Mouse (Mus musculus) lung, embryonic 14.5 days (tissue): ENCODE results near the gene Egln1. TPM values are rescaled to one million over a fixed set of nuclear protein-coding genes. Genes with fewer than 3 reads are reported as not detected.
A peak's percentile ranks its signal among the peaks of the same experiment; 100 is the strongest.

Experiments used
- ATAC-seq: fragments of 200-750 bp; cut with Nextera tagmentation; 2 replicates; pipeline ENCODE4 v1.8.0; 2017; ENCODE audit warnings: mild to moderate bottlenecking, moderate TSS enrichment, moderate library complexity; ENCODE audit not compliant: insufficient read depth
- DNase-seq: peaks from one replicate; pipeline ENCODE4 v3.0.0-alpha.2; 2015
- H3K27ac ChIP-seq: fragments of 300-500 bp; sonication (generic); 2 replicates; pipeline ENCODE4 v1.5.1; 2014; ENCODE audit warnings: low read depth, mild to moderate bottlenecking, moderate library complexity
- H3K27me3 ChIP-seq: fragments of 300-500 bp; sonication (generic); 2 replicates; pipeline ENCODE4 v1.6.1; 2014; ENCODE audit warnings: low read length, control low read depth; ENCODE audit not compliant: insufficient read depth
- H3K36me3 ChIP-seq: fragments of 300-500 bp; sonication (generic); 2 replicates; pipeline ENCODE4 v1.6.1; 2014; ENCODE audit warnings: control low read depth; ENCODE audit not compliant: insufficient read depth
- H3K4me1 ChIP-seq: fragments of 300-500 bp; sonication (generic); 2 replicates; pipeline ENCODE4 v1.6.1; 2014; ENCODE audit warnings: antibody characterized with exemption, control low read depth; ENCODE audit not compliant: insufficient read depth
- H3K4me2 ChIP-seq: fragments of 300-500 bp; sonication (generic); 2 replicates; pipeline ENCODE4 v1.6.1; 2014; ENCODE audit warnings: mild to moderate bottlenecking
- H3K4me3 ChIP-seq: fragments of 300-500 bp; sonication (generic); 2 replicates; pipeline ENCODE4 v1.5.1; 2014; ENCODE audit warnings: low read depth, low read length
- H3K9ac ChIP-seq: fragments of 300-500 bp; sonication (generic); 2 replicates; pipeline ENCODE4 v1.6.1; 2014
- H3K9me3 ChIP-seq: fragments of 300-500 bp; sonication (generic); 2 replicates; pipeline ENCODE4 v1.6.1; 2016; ENCODE audit warnings: low read depth, low read length, control low read depth
- CTCF ChIP-seq: IDR thresholded peaks from 2 replicates; pipeline ENCODE4 v1.5.1; 2016; ENCODE audit warnings: antibody characterized with exemption, low read depth
- WGBS: fragments of 180-500 bp; shearing (Covaris S2); extraction: QIAGEN DNeasy Blood & Tissue Kit; methylation state at CpG from one replicate; pipeline ENCODE4 v1.1.7; 2014; 5-methylcytosine and 5-hydroxymethylcytosine counted together
- polyA plus RNA-seq: library from polyadenylated mRNA; unstranded; fragments of >200 nt; fragmentation: Nextera tagmentation; extraction: Ambion mirVana; gene quantifications from 2 replicates; pipeline ENCODE4 v1.2.1, GENCODE M21; 2014

Egln1 gene
- polyA plus RNA-seq, 1 experiment from 2014 or later = 14.4 TPM

- H3K4me2 ChIP-seq = no peak overlapping the region
- no peak overlapping the region for H3K9ac ChIP-seq
- no peaks in the 10 kb centered on the region for H3K4me1 ChIP-seq
- ATAC-seq = no peak
- H3K27me3 ChIP-seq = no peaks in the 10 kb centered on the region
- H3K36me3 ChIP-seq = no peaks in the 10 kb centered on the region; the same call in 1 of the 2 replicates
- H3K9me3 ChIP-seq = no peaks in the 10 kb centered on the region
- H3K27ac ChIP-seq = no peak overlapping the region
- no peak overlapping the region for H3K4me3 ChIP-seq
- no peak for TF ChIP-seq CTCF
- WGBS = 80% methylated on average over 11 of the region's 11 CpGs
- no peak for DNase-seq
Observed at GRCm38 (mm10) chr8:124929006-124929405, 20.1 kb downstream of the Egln1 start.

DNA sequence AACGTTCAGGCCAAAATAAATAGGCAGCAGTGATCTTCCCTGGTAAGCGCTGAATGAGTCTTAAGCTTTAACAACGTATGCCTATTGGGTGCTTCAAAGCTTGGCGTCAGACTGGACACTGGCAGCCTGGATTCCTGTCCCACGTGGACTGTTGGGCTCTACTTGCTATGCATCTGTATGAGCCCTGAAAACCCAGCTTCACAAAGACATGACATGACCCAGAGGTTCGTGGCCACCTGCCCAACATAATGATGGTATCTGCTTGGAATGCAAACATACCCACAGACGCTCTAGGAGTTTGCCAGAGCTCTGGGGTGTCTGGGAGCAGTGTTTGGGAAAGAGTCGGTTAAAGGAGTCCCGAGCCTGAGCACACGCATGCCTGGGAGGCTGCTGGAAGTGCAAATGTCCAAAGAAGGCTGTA is 22.8 kb downstream of the Egln1 start:
- no peaks in the 10 kb centered on the region for H3K27me3 ChIP-seq
- H3K27ac ChIP-seq = peak overlapping the region; percentile 9; the same call in 1 of the 2 replicates
- no peaks in the 10 kb centered on the region; the same call in 1 of the 2 replicates for H3K36me3 ChIP-seq
- no peaks in the 10 kb centered on the region for H3K9me3 ChIP-seq
- ATAC-seq = peak; percentile 52; the same call in 1 of the 2 replicates
- no peak overlapping the region for H3K9ac ChIP-seq
- no peak overlapping the region for H3K4me2 ChIP-seq
- TF ChIP-seq CTCF = no peak
- DNase-seq = peak; percentile 46
- H3K4me1 ChIP-seq = no peaks in the 10 kb centered on the region
- H3K4me3 ChIP-seq = no peak overlapping the region
- 36% methylated on average over 10 of the region's 10 CpGs for WGBS

GRCm38 (mm10) chr8:124925544-124926266 is 23.4 kb downstream of the Egln1 start:
- Histone ChIP-seq H3K36me3 (no peaks in the 10 kb centered on the region; the same call in 1 of the 2 replicates), H3K4me1 (no peaks in the 10 kb centered on the region), H3K4me2 (no peak overlapping the region), H3K27ac (peak overlapping the region; percentile 47; the same call in 1 of the 2 replicates), H3K27me3 (no peaks in the 10 kb centered on the region), H3K4me3 (no peak overlapping the region), H3K9ac (no peak overlapping the region), H3K9me3 (no peaks in the 10 kb centered on the region)
- no peak for TF ChIP-seq CTCF
- DNase-seq = no peak
- no peak for ATAC-seq
- WGBS = 44% methylated on average over 14 of the region's 14 CpGs

GRCm38 (mm10) chr8:124923971-124924652 is 25.0 kb downstream of the Egln1 start:
- H3K9ac ChIP-seq = no peak overlapping the region
- H3K4me3 ChIP-seq = no peak overlapping the region
- no peaks in the 10 kb centered on the region for H3K4me1 ChIP-seq
- H3K4me2 ChIP-seq = no peak overlapping the region
- TF ChIP-seq CTCF = no peak
- no peaks in the 10 kb centered on the region for H3K9me3 ChIP-seq
- no peak for DNase-seq
- H3K36me3 ChIP-seq = no peaks in the 10 kb centered on the region; the same call in 1 of the 2 replicates
- no peaks in the 10 kb centered on the region for H3K27me3 ChIP-seq
- 87% methylated on average over 15 of the region's 15 CpGs for WGBS
- no peak for ATAC-seq
- no peak overlapping the region for H3K27ac ChIP-seq

DNA sequence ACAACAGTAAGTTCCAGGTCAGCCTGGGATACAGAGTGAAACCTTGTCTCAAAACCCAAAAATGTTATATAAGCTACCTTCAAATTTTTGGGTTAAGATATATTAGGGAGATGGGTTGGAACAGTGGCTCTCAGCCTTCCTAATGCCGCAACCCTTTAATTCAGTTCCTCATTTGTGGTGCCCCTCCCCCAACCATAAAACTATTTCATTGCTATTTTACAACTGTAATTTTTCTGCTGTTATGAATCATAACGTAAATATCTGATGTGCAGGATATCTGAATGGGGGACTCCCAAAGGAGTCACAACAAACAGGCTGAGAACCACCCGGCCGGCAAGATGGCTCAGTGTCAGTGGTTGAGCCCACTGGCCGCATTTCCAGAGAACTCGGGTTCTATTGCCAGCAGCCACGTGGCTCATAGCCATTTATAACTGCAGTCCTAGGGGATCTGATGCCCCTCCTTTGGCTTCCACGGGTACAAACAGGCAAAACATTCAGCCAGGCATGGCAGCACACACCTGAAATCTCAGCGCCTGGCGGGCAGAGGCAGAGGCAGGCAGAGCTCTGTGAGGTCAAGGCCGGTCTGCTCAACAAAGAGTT is 26.5 kb downstream of the Egln1 start:
- no peak overlapping the region for H3K27ac ChIP-seq
- H3K9me3 ChIP-seq = no peaks in the 10 kb centered on the region
- no peak overlapping the region for H3K4me3 ChIP-seq
- H3K9ac ChIP-seq = no peak overlapping the region
- no peaks in the 10 kb centered on the region for H3K4me1 ChIP-seq
- WGBS = 73% methylated on average over 11 of the region's 11 CpGs
- ATAC-seq (no peak), DNase-seq (no peak)
- no peaks in the 10 kb centered on the region; the same call in 1 of the 2 replicates for H3K36me3 ChIP-seq
- no peak for TF ChIP-seq CTCF
- no peaks in the 10 kb centered on the region for H3K27me3 ChIP-seq
- H3K4me2 ChIP-seq = no peak overlapping the region

DNA sequence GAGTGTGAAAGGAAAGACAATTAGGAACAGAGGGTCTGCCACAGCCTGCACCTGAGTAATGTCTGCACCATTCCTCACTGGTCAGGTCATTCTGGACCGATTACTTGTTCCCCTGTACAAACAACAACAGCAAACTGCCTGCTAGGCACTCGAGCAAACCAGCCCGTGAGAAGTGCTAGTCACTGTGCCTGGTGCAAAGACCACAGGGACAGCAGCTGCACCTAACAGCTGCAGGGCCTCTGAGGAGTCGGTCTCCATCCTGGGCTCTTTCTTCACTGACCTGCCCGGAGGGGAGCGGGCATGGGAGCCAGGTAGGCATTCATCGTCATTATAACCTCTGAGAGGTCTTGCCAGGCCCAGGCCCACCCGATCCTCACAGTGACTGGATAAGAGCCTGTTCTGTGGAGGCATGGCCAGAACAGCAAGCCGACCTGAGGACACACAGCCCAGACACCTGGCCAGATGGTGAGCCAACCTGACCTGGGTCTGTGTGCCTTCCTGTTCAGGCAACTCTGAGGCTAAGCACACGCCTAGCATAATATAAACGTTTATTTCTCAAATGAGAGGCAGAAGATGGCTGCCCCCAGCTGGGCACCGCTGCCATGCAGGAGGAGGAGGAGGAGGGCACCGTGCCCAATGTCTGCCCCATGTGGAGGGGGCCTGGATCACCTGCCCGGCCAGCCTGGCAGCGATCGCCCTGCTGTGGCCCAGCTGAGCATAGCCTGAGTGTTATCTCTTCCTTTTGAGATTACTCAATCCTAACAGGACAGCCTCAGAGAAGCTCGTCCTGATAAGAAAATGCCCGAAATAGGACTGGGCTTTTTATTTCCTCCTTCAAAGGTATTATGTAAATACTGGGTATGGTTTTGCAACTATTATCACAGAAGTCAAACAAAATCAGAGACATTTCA is 27.5 kb downstream of the Egln1 start:
- 50% methylated on average over 18 of the region's 18 CpGs for WGBS
- Histone ChIP-seq H3K36me3 (no peaks in the 10 kb centered on the region), H3K27me3 (no peaks in the 10 kb centered on the region), H3K4me2 (no peak overlapping the region), H3K4me3 (no peak overlapping the region), H3K9me3 (no peaks in the 10 kb centered on the region), H3K27ac (no peak overlapping the region), H3K9ac (no peak overlapping the region), H3K4me1 (no peaks in the 10 kb centered on the region)
- DNase-seq = no peak
- no peak for TF ChIP-seq CTCF
- no peak for ATAC-seq
